Mouse (Mus musculus) inflammation-experienced regulatory T-cells, adult 6 months (primary cell): ENCODE data around the gene Plekhm3. TPM values are rescaled to one million over a fixed set of nuclear protein-coding genes. Genes with fewer than 3 reads are reported as not detected.

Experiments used
- ATAC-seq: one replicate; pipeline ENCODE4 v1.8.0; 2017
- polyA plus RNA-seq, 3 experiments: library from polyadenylated mRNA; unstranded; fragments of 100-300 nt; shearing (Covaris generic); gene quantifications; one replicate each; pipeline ENCODE4 v1.2.1; 2017

Gene Plekhm3
- polyA plus RNA-seq, 3 experiments from 2014 or later = 7.0 to 13.0 (median 11.0) TPM

- peak; percentile 41 for ATAC-seq
Measured at GRCm38 (mm10) chr1:64823564-64823963, 133.1 kb downstream of the Plekhm3 start.

DNA sequence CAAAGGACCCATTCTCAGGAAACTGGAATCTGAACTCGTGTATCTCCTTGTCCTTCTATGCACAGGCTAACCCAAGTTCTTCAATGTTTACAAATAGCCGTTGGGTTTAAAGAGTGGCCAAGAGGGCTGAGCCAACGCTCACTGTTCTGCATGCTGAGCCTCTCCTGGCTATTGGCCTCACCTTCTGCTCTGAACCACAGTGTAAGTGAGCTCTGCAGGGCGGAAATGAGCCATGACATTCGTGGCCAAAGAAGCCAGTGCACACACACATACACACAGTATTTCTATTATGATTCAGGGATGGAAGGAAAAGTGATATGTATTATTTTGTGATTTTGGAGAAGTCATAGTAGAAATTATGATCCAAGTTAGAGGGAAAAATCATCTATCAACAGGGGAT, 138.9 kb downstream of the Plekhm3 start:
- no peak for ATAC-seq

GRCm38 (mm10) chr1:64813182-64813581, 143.4 kb downstream of the Plekhm3 start:
- no peak for ATAC-seq

GRCm38 (mm10) chr1:64811956-64812355, 144.7 kb downstream of the Plekhm3 start:
- no peak for ATAC-seq

DNA sequence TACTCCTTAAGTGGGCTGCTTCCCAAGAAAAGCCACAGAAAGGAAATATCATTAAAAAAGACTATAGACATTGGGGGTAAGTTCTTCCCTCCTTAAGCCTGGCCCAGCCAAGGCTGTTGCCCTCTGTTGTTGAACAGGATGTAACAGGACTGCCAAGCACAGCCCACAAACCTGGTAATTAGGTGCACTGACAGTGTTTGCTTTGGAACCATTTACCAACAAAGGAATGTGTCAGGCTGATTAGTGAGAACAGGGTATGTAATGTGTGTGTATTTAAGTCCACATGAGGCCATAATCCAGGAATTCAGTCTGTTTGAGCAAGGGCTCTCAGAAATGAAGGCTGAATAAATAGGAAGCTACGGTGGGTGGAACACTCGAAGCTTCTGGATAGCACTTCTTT, 147.5 kb downstream of the Plekhm3 start:
- no peak for ATAC-seq

GRCm38 (mm10) chr1:64807766-64808165, 148.9 kb downstream of the Plekhm3 start:
- no peak for ATAC-seq

- ATAC-seq = no peak
Measured at GRCm38 (mm10) chr1:64805217-64805616, 151.4 kb downstream of the Plekhm3 start.

- ATAC-seq = no peak
Measured at GRCm38 (mm10) chr1:64802631-64803030, 154.0 kb downstream of the Plekhm3 start.

DNA sequence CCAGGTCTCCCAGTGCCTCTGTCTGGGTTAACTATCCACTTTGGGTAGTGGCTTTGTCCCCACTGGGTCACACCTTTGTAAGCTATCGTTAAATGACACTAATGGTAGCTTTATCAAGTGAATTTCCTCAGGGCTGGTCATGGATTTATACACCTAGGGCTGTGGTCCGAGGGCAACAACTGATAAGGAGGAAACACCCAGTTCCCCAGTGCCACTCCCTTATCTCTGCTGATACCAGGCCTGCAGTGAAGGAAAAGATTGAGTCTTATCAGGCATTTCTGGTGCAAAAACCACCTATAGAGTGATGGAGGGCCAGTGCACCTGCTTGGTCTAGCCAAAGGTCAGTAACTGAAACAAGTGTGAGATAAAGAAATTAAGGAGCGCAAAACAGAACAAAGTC, 159.0 kb downstream of the Plekhm3 start:
- ATAC-seq = no peak

DNA sequence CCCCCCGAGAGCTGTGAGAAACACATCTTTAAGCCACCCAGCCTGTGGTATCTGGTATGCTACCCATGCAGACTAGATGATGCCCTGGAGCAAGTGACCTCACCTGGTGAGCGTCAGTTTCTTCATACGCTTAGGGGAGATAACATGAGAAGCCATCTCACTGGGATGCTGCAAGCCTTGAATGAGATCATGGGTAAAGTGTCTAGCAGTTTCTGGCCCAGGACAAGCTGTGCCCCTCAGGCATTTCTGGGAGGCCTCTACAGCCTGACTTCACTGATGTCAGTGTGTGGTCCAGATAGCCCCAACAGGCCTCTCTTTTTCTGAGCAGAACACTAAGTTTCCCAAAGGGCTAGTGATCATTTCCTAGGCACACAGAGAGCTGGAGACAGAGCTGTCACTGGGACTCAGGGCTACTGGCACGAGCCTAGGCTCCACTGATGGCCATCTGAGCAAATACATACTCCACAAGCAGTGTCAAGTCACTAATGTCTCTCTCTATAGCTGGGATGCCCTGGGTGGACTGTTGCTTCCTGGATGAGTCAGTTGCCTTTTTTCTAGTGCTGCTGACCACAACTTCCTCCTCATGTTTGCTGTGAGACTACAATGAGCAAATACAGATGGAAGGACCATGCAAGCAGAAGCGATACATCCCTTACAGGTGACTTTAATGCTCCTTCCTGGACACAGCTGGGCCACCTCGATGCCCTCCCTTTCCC, 159.6 kb downstream of the Plekhm3 start:
- peak; percentile 81 for ATAC-seq

GRCm38 (mm10) chr1:64795284-64796040, 161.2 kb downstream of the Plekhm3 start:
- ATAC-seq = no peak

GRCm38 (mm10) chr1:64794096-64794495, 162.5 kb downstream of the Plekhm3 start:
- ATAC-seq = no peak

DNA sequence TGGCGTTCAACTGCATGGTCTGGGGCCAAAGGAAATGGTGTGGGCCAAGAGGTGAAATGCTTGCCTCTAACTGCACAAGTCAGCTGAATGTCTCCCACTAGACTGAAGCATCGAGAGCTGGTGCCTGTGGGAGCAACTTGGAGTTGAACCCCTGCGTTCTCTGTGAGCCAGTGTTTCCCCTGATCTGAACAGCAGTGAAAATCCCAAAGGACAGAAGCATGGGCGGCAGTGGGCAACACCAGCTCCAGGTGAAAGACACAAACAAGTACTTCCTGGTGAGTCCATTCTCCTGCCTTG, 163.4 kb downstream of the Plekhm3 start:
- ATAC-seq = no peak

GRCm38 (mm10) chr1:64792521-64793233, 163.9 kb downstream of the Plekhm3 start:
- no peak for ATAC-seq

DNA sequence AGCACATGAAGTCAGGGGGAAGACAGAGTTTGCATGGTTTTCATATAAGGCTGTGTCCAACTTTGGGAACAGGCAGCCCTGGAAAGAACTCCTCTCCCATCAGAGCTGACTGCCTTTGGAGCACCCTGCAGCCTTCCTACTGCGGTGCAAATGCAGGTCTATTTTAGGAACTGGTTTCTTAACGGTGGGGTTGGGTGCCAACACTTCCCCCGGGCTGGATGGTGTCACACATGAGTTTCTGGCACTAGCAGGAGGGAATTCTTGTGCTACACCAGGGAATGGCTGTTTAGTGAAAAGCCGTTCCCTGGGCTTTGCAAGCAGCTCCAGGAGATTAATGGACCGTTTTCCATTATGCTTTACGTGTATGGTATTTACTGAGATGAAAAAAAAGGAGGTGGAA, 164.8 kb downstream of the Plekhm3 start:
- no peak for ATAC-seq

- ATAC-seq = no peak
Measured at GRCm38 (mm10) chr1:64790806-64791790, 165.5 kb downstream of the Plekhm3 start.

DNA sequence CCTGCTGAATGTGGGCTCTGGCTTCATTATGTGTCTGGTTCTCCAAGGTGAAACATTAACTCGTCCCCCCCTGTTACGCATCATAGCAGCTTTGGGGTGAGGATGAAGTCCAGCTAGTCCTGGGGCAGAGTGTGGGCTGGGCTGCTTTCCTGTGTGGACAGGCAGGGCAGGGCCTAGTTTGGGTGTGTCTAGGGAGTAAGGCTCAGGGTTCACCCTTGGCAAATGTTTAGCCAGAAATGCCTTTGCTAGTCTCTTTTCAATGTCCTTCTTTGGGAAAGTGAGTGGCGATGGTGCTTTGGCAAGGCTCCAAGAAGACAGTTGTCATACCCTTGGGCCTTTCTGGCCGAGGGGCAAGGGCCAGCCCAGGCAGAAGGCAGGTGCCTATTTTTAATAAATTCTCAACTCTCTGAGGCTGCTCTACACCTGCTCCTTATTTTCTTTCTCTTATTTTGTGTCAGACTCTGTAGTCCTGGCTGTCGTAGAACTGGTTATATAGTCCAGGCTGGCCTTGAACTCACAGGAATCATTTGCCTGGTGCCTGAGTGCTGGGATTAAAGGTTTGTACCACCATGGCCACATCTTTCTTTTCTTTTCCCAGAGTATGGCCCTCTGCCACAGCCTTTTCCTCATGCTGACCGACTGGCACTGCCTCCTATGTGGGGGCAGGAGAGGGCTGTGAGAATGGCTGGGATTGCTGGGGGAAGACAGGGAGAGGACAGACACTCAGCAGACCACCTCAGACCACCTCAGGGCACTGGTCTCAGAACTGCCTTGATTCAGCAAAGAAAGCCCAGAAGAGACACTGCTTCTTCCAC, 168.7 kb downstream of the Plekhm3 start:
- no peak for ATAC-seq

- no peak for ATAC-seq
Measured at GRCm38 (mm10) chr1:64779863-64780262, 176.8 kb downstream of the Plekhm3 start.

- ATAC-seq = no peak
Measured at GRCm38 (mm10) chr1:64779415-64779814, 177.2 kb downstream of the Plekhm3 start.

DNA sequence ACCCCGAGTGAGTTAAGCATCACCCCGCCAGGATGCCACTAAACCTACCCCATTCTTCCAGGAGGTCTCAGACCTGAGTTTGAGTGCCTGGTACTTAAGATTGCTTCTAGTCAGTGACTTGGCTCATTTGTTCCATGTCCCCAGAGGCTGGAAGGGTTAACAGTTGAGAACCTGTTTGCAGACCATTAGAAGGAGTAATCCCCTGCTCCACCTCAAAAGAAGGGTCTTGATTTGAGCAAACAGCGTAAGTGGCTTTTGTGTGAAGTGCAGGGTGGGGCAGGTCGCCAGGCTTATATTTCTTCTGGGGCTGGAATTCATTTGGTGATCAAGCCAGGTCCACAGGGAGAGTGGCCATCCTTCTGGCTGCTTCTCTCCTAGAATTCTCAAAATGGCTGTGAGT, 183.3 kb downstream of the Plekhm3 start:
- no peak for ATAC-seq

DNA sequence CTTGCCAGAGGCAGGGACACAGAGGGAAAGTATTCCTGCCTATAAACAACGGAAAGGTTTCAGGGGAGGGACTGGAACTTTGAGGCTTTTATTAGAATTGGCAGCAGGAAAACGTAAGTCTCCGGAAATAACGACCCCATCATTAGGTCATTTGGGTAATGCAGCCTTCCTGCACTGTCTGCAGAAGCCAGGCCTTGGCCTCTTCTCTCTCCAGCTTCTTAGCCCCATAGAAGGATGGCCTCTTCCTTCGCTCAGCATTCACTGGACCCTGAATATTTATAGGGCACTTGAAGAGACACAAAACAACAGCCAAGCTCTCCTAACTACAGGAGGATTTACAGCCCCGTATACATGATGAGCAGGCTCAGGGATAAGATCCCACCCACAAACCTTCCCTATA, 186.5 kb downstream of the Plekhm3 start:
- ATAC-seq = no peak

- no peak for ATAC-seq
Measured at GRCm38 (mm10) chr1:64761646-64762045, 195.0 kb downstream of the Plekhm3 start.
